Mouse (Mus musculus) spleen, adult 2 months (tissue): ENCODE measurements at regions not wholly inside any gene's neighbourhood (a gene's known extent, or its start where the extent isn't known, plus 50 kb on each side); places are given as distances from the start of the nearest gene placed in this dataset.

Source experiments
- CTCF ChIP-seq: fragments of 200-500 bp; IDR thresholded peaks from 2 replicates; pipeline ENCODE4 v1.5.1; 2011; ENCODE audit warnings: mild to moderate bottlenecking, inconsistent platforms; ENCODE audit not compliant: insufficient read depth, insufficient read length, insufficient replicate concordance; ENCODE audit errors: extremely low read depth
- POLR2A ChIP-seq: fragments of 200-500 bp; IDR thresholded peaks from 2 replicates; pipeline ENCODE4 v1.6.1; 2011; ENCODE audit warnings: low read depth, low read length, inconsistent platforms

- TF ChIP-seq CTCF: no peak
- TF ChIP-seq POLR2A: no peak
These were observed 333.7 kb upstream of the Tusc1 start for GRCm38 (mm10) chr4:93669050-93669449.
